ENCODE assay signal across 17 mouse cellular contexts in the genomic region with DNA sequence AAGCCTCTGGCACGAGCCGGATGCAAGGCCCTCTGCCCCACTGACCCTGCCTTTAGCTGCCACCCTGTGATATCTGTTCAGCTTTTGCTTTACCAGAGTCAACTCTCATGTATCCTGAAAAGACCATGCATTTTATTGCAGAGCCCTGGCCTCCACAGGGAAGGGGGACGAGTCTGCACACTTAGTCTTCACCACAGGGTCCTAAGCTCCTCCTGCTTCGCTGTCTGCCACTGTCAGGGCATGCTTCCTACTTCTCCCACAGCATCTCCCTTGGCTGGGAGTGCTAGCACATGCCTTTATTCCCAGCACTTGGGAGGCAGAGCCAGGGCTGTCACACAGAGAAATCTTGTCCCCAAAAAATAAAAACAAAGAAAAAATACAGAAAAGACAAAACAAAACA. TPM values are rescaled to one million over a fixed set of nuclear protein-coding genes. Genes with fewer than 3 reads are reported as not detected.
"Had no signal": no experiment of that assay in that cellular context is flagged by ENCODE, and none has a peak within 500 bp of the region (broad histone marks: within the 10 kb centered on the region; RNA-seq: fewer than 3 reads in every experiment).

No protein-coding gene starts in this region.

- H3K4me1 ChIP-seq: limb, embryonic 15.5 days; midbrain, embryonic 12.5 days had no signal

- H3K27ac ChIP-seq: limb, embryonic 15.5 days; liver, embryonic 12.5 days; macrophage; midbrain, embryonic 12.5 days had no signal

- H3K27me3 ChIP-seq: limb, embryonic 15.5 days; liver, embryonic 12.5 days; megakaryocyte, embryonic 14.5 days; midbrain, embryonic 12.5 days had no signal

- DNase-seq: kidney, postnatal 14 days; left cerebral cortex, postnatal 4 days; lung, embryonic 14.5 days; lung, postnatal 14 days; retina, postnatal 1 day; right cerebral cortex, postnatal 4 days; spleen, adult 18-20 months; thymus, adult 18-20 months; thymus, postnatal 14 days had no signal

- H3K4me3 ChIP-seq: limb, embryonic 15.5 days; liver, embryonic 12.5 days; megakaryocyte, embryonic 14.5 days; midbrain, embryonic 12.5 days had no signal

- H3K9me3 ChIP-seq: limb, embryonic 15.5 days; liver, embryonic 12.5 days; megakaryocyte, embryonic 14.5 days; midbrain, embryonic 12.5 days had no signal

- H3K9ac ChIP-seq: limb, embryonic 15.5 days; liver, embryonic 12.5 days; lung, embryonic 14.5 days; midbrain, embryonic 12.5 days had no signal

- H3K4me2 ChIP-seq: limb, embryonic 15.5 days; liver, embryonic 12.5 days; lung, embryonic 14.5 days; midbrain, embryonic 12.5 days had no signal

RNA-seq across cellular contexts. Expression of gene Tctex1d4, which starts 34.6 kb away (rescaled TPM):
- polyA plus RNA-seq: kidney, embryonic 14.5 days; limb, embryonic 15.5 days; liver, embryonic 12.5 days; lung, embryonic 14.5 days; midbrain, embryonic 12.5 days; neural tube, embryonic 11.5 days; stomach, embryonic 14.5 days had no signal
